Mouse (Mus musculus): Measurements from ENCODE around the gene AW146154.
"Not testable (repeated sequence)": the region's sequence is repeated elsewhere in the genome, so short reads cannot be mapped to it uniquely, and the experiment has no call there.

Gene AW146154

DNA sequence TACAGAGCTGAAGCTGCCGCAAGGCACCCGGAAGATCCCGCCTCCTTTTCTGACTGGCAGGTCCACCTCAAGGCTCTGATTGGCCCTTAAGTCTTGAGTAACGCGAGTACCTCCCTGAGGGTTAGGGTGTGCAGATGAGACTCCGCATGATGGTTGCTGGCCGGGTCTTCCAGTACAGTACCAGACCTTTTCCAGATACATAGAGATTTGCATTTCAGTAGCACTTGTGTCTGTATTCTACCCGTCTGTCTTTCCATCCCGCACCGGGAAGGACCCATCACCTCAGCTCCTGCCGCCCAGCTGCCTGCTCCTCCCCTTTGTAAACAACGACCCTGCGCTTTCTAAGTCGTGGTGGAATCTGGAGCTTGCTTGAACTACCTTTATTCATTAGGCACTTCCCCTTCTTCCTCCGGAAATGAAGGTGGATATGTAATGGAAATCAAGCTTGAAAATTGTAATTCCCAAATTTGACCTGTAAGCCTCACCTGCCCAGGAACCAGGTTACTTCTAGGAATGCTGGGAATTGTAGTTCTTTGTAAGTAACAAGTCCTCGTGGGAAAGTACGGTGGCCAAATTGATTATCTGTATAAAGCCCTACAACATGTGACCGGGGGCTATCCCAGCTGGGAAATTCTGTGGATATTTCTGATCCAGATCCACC lies at the start of gene AW146154, which contains the start of gene Gm20449:
AW146154 (minus strand) TSS at position 502 of the 661 bp plus-strand sequence.
Gm20449 (minus strand) TSS at position 29 of the 661 bp plus-strand sequence.
- in situ Hi-C loops (cut with MboI, MseI) = loop anchor here (5.0 to 25.0 kb wide), 7 partner anchors 95 to 1937 kb away; partner anchors contain the start of genes 2610021A01Rik (in 1 of the 2), AI987944 (in 1 of the 2), Zfp141 (in 1 of the 2) and Zfp788 (in 1 of the 2)

DNA sequence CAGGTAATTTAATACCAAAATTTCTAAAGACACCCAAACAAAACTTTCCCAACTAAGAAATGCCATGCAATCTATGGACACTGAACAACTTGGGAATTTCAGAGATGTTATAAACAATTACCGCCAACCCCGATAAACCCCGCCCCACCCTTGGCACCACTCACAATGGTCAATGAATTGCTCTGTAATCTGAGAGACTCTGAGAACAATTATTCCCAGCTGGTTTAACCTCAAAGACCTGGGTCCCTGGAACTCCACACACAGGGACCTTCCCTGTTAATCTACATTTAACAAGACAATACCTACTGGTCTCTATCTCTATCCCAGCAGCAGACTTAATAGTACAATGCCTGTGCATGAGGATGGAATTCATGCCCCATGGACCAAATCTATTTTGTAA lies 13.0 kb upstream of the AW146154 start:
- in situ Hi-C loops (cut with MboI, MseI) = no loop called here

DNA sequence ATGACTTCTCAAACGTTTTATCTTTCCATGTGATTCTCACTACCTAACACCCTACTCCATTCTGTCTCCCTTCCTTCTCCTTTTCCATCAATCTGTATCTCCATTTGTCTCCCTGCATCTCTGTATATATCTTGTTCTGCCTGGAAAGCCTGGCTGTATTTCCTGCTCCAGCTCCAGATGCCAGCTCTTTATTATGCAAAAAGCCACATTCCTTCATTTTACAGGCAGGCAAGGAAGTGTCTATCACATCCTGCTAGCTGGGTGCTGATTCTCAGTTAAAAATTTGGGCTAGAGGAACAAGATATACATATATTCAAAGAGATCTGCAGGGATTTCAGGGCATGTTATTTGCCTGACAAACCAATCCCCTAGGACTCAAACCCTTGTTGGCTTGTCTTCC lies 12.5 kb upstream of the AW146154 start:
- in situ Hi-C loops (cut with MboI, MseI) = no loop called here

DNA sequence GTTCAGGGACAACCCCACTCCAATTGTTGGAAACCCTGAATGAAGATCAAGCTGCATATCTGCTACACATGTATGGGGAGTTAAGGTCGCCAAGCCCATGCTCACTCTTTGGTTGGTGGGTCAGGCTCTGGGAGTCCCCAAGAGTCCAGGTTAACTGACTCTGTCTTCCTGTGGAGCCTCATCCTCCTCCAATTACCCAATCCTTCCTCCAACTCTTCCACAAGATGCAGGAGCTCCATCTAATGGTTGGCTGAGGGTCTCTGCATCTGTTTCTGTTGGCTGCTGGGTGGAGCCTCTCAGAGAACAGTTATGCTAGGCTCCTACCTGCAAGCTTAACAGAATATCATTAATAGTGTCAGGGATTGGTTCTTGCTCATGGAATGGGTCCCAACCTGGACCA lies 2.7 kb upstream of the AW146154 start:
- in situ Hi-C loops (cut with MboI, MseI) = loop anchor here (5.0 to 10.0 kb wide), 2 partner anchors 135 to 1002 kb away; partner anchors contain the start of gene Zfp141 (in 1 of the 2)

DNA sequence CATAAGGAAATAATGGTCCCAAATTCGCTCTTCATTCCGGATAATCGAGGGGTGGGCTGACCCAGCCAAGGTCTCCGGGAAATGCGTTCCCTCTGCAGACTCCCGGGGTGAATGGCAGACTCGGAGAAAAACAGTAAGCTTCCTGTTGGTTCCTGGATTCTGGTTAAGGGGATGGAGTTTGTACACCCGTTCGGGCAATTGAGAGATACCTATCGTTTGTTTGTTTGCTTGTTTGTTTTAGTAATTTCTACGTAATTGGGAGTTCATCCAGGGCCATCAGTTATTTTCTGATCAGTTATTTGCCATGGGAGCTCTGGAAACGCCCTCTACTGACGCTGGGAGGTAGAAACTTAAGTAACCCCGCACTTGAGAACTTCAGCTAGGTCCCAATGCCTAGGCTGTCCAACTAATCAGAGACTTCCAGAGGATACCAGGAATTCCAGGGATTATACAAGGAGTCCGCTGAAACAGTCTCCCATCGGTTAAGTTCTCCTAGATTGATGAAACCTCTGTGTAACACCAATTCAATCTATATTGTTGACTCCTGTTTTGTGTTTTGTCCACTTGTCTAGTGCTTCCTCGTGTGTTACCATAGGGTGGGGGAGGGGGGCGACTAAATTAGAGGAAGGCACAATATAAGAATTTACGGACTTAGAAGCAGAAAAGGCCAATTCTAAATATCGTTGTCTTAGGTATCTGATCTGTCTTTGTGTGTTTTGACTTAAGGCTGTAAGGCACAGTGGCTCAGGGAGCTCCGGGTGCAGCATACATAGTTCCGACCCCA lies 653 bp upstream of the AW146154 start:
- in situ Hi-C loops (cut with MboI, MseI) = loop anchor here (5.0 to 10.0 kb wide), 2 partner anchors 137 to 1004 kb away; partner anchors contain the start of gene Zfp141 (in 1 of the 2)

DNA sequence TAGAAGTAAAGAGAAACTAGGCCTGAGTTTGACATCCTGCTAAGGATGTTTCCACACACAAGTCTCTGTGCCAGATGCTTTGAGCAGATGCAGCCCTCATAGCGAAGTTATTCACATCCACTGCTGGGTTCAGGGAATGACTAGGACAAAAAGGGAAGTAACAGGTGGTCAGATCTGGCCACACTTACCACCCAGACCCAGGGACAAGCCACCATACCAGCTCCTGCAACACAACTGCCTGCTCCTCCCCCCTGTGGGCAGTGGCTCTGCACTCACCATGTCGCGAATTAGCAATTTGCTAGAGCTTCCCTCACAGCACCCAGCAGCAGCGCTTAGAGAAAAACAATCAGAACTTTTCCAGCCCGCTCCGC lies 687 bp downstream of the AW146154 start:
- in situ Hi-C loops (cut with MboI, MseI) = loop anchor here (5.0 to 25.0 kb wide), 5 partner anchors 96 to 1937 kb away; partner anchors contain the start of genes 2610021A01Rik (in 1 of the 2), AI987944 (in 1 of the 2) and Zfp788 (in 1 of the 2)

DNA sequence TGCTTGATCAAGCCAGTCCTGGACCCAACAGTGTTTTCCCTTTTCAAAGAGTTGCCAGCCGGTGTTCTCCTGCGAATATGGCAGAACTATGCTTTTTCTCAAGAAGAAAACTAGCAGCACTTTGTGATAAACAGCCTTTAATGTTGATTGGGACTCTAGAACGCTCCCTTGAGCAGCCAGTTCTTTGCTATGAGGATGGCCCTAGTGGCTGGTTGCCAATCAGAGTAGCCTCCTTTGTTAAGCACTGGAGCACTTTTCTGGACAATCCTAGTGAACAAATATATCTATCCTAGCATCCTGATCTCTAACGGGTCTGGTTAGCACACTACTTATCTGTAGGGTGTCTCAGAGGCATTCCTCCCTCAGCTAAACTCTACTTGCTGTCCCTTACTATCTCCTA lies 1.2 kb downstream of the AW146154 start:
- in situ Hi-C loops (cut with MboI, MseI) = loop anchor here (5.0 to 25.0 kb wide), 5 partner anchors 96 to 1936 kb away; partner anchors contain the start of genes 2610021A01Rik (in 1 of the 2), AI987944 (in 1 of the 2) and Zfp788 (in 1 of the 2)

DNA sequence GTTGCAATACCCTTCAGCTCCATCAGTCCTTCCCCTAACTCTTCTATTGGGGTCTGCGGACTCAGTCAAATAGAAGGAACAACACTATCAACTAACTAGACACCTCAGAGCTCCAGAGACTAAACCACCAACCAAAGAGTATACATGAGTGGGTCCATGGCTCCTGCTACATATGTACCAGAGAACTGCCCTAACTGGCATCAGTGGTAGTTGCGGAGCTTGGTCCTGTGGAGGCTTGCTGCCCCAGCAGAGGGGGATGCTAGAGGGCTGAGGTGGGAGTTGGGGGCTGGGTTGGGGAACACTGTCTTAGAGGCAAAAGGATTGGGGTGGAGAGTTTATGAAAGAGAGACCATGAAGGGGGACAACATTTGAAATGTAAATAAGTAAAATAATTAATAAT lies 1.8 kb downstream of the AW146154 start:
- in situ Hi-C loops (cut with MboI, MseI) = loop anchor here (5.0 to 25.0 kb wide), 5 partner anchors 97 to 1936 kb away; partner anchors contain the start of genes 2610021A01Rik (in 1 of the 2), AI987944 (in 1 of the 2) and Zfp788 (in 1 of the 2)

DNA sequence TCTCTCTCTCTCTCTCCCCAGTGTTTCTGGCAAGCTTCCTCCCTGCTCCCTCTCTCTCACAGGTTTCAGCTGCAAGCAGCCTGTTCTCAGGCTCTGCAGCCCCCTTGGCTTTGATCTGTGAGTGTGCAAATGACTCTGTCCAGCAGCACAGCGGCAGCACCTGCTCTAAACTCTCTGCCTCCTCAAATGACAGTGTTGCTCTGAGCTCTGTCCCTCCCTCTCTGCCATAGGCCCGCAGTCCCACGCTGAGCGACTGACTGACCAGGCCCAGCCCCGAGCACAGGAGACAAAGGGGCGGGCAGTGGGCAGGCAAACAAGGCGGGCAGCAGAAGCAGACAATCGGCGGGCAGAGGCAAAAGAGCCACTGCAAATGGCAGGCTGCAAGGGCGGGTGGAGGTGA lies 47.8 kb downstream of the AW146154 start:
- in situ Hi-C loops (cut with MboI, MseI) = no loop called here

DNA sequence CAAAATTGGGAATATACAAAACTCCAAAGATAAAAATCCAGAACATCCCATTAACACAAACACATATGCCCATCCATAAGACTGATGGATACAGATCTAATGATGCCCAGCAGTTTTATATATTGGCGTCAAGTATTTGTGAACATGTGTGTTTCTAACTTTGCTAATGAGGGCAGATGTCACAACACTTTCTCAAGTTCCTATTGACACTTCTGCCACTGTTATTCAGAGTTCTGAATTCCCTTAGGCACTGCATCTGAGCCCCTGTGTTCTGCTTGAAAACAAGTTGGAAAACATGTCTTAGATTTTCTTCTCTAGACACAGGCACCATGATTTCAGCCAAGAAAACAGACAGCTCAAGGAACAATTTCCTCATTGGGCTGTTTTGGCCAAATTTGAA lies 51.1 kb downstream of the AW146154 start, which contains the start of gene Vmn2r57:
Vmn2r57 (minus strand) TSS at position 101 of the 400 bp plus-strand sequence.
- in situ Hi-C loops (cut with MboI, MseI) = not testable (repeated sequence)

Measured in T-helper 17 cell (primary cell).